Mouse (Mus musculus): Measurements from ENCODE around the gene Lce1g. TPM values are rescaled to one million over a fixed set of nuclear protein-coding genes. Genes with fewer than 3 reads are reported as not detected.

Lce1g gene
- not detected in 2 replicates for polyA plus RNA-seq (2012; rRNA removed)

DNA sequence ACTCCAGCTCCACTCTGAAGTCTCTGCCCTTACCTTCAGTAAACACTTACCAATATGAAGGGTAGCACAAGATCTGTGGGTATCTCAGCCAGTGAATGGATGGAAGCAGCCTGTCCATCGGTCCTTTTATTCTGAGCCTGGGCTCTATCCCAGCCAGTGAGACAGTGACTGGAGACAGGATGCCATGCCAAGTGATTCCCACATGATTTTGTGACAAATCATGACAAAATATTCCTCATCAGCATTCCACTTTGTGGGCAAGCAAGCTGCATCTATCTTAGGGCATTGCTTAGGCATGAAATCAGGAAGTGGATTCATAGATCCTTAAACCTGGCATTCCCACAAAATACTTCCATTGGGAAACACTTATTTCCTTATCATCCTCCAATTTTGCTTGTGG is at the start of gene Lce1g:
TSS of gene Lce1g (minus strand) at position 101 of the 400 bp plus-strand sequence.
- TF ChIP-seq CTCF (IDR thresholded peaks at IDR 0.05; ENCODE audit: borderline replicate concordance, extremely low read depth, insufficient read depth, insufficient read length), result no peak
- TF ChIP-seq POLR2A (IDR thresholded peaks at IDR 0.05; ENCODE audit: borderline replicate concordance, extremely low read depth, insufficient read depth, insufficient read length, poor library complexity, severe bottlenecking), result no peak

DNA sequence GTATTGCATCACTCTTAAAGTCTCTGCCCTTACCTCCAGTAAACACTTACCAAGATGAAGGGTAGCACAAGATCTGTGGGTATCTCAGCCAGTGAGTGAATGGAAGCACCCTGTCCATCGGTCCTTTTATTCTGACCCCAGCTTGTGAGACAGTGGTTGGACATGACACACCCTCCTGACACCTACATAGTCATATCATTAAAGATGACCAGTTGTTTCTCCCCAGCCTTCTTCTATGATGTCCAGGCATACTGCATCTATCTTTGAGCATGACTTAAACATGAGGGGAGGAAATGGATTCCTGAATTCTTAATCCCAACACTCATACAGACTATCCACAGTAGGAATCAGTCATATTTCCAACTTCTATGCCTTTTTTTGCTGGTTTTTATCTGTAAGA is 38.3 kb upstream of the Lce1g start, which contains the start of gene Lce1j:
TSS of gene Lce1j (minus strand) at position 101 of the 400 bp plus-strand sequence.
- no peak for DNase-seq (ENCODE audit: low read depth)
- TF ChIP-seq CTCF (IDR thresholded peaks at IDR 0.05; ENCODE audit: borderline replicate concordance, extremely low read depth, insufficient read depth, insufficient read length) (no peak), POLR2A (IDR thresholded peaks at IDR 0.05; ENCODE audit: borderline replicate concordance, extremely low read depth, insufficient read depth, insufficient read length, poor library complexity, severe bottlenecking) (no peak)

More for the DNA sequence above, at the start of gene Lce1g:
- DNase-seq (ENCODE audit: low read depth), result no peak

DNA sequence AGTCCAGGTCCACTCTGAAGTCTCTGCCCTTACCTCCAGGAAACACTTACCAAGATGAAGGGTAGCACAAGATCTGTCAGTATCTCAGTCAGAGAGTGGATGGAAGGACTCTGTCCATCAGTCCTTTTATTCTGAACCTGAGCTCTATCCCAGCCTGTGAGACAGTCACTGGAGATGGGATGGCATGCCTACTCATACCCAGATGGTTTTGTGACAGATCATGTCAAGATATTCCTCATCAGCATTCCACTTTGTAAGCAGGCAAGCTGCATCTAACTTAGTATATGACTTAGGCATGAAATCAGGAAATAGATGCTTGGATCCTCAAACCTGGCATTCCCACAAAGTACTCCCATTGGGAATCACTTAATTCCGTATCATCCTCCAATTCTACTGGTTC is 26.7 kb upstream of the Lce1g start, which contains the start of gene Lce1i:
TSS of gene Lce1i (minus strand) at position 101 of the 400 bp plus-strand sequence.
- TF ChIP-seq POLR2A (IDR thresholded peaks at IDR 0.05; ENCODE audit: borderline replicate concordance, extremely low read depth, insufficient read depth, insufficient read length, poor library complexity, severe bottlenecking) (no peak), CTCF (IDR thresholded peaks at IDR 0.05; ENCODE audit: borderline replicate concordance, extremely low read depth, insufficient read depth, insufficient read length) (no peak)

DNA sequence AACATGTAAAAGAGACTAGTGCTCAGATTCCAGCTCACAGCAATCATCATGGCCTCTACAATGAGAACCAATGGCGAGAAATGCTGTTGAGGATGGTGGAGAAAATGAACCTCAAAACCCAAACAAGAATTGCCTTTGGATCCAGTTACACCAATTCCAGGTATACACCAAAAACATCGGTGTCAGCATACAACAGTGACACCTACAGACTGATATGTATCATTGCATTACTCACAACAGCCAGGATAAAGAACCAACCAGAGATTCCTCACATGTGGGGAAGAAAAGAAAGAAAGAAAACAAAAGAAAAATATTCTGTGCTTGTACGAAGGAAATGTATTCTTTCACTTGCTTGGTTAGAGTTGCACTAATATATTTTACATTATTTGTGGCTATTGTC is 19.4 kb upstream of the Lce1g start:
- peak; percentile 18 for DNase-seq (ENCODE audit: low read depth)
- TF ChIP-seq CTCF (IDR thresholded peaks at IDR 0.05; ENCODE audit: borderline replicate concordance, extremely low read depth, insufficient read depth, insufficient read length) (peak; percentile 30; the same call in 1 of the 2 replicates), POLR2A (IDR thresholded peaks at IDR 0.05; ENCODE audit: borderline replicate concordance, extremely low read depth, insufficient read depth, insufficient read length, poor library complexity, severe bottlenecking) (no peak)

More for the DNA sequence above, 26.7 kb upstream of the Lce1g start, which contains the start of gene Lce1i:
- no peak for DNase-seq (ENCODE audit: low read depth)

DNA sequence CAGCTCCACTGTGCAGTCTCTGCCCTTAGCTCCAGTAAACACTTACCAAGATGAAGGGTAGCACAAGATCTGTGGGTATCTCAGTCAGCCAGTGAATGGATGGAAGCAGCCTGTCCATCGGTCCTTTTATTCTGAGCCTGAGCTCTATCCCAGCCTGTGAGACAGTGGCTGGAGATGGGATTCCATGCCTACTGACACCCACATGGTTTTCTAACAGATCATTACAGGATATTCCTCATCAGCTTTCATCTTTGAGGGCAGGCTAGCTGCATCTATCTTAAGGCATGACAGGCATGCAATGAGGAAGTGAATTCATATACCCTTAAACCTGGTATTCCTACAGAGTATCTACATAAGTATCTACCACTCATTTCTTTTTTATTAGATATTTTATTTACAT is 12.8 kb upstream of the Lce1g start, which contains the start of gene Lce1h:
TSS of gene Lce1h (minus strand) at position 101 of the 400 bp plus-strand sequence.
- TF ChIP-seq CTCF (IDR thresholded peaks at IDR 0.05; ENCODE audit: borderline replicate concordance, extremely low read depth, insufficient read depth, insufficient read length) (no peak), POLR2A (IDR thresholded peaks at IDR 0.05; ENCODE audit: borderline replicate concordance, extremely low read depth, insufficient read depth, insufficient read length, poor library complexity, severe bottlenecking) (no peak)
- DNase-seq (ENCODE audit: low read depth), result no peak

DNA sequence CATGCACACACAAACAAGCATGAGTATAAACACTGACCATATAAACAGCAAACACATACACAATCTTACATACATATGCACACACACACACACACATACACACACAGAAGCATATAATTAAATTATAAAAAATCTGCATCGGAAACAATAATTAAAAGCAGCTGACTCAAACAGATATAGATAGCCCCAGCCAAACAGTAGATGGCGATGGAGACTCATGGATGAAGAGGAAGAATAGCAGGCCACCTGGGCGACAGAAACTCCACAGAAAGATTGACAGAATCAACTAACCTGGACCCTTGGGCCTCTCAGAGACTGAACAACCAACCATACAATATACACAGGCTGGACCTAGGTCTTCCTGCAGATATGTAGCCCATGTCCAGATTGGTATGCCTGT is 1.1 kb upstream of the Lce1g start:
- TF ChIP-seq CTCF (IDR thresholded peaks at IDR 0.05; ENCODE audit: borderline replicate concordance, extremely low read depth, insufficient read depth, insufficient read length) (no peak), POLR2A (IDR thresholded peaks at IDR 0.05; ENCODE audit: borderline replicate concordance, extremely low read depth, insufficient read depth, insufficient read length, poor library complexity, severe bottlenecking) (no peak)
- peak; percentile 13 for DNase-seq (ENCODE audit: low read depth)

DNA sequence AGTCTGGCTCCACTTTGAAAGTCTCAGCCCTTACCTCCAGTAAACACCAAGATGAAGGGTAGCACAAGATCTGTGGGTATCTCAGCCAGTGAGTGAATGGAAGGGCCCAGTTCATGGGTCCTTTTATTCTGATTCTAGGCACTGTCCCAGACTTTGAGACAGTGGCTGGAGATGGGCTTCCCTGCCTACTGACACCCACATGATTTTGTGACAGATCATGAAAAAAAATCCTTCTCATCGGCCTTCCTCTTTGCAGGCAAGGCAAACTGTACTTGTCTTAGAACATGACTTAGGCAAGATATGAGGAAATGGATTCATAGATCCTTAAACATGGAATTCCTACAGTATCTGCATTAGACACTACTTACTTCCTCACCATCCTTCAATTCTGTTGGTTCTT is 13.1 kb downstream of the Lce1g start, which contains the start of gene Gm38119:
TSS of gene Gm38119 (minus strand) at position 101 of the 400 bp plus-strand sequence.
- DNase-seq (ENCODE audit: low read depth), result no peak
- TF ChIP-seq CTCF (IDR thresholded peaks at IDR 0.05; ENCODE audit: borderline replicate concordance, extremely low read depth, insufficient read depth, insufficient read length), result no peak
- TF ChIP-seq POLR2A (IDR thresholded peaks at IDR 0.05; ENCODE audit: borderline replicate concordance, extremely low read depth, insufficient read depth, insufficient read length, poor library complexity, severe bottlenecking), result no peak

DNA sequence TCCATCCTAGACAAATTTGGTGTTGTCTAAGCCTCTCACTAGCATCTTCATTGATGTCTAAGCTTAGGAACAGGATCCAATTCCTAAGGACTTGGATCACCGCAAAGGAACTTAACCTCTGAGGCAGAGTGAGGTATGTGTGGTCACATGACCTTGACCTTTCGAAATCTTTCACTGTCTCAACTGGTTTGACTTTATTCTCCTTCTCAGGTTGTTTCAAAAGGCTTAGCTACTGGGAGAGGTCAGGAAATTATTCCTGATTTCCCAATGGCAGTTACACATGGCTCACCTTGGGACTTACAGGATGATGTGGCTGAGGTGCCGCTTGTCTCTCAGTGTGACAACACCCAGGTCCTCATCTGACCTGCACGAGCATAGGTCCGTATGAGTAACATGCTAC is 29.5 kb downstream of the Lce1g start:
- no peak for DNase-seq (ENCODE audit: low read depth)
- TF ChIP-seq POLR2A (IDR thresholded peaks at IDR 0.05; ENCODE audit: borderline replicate concordance, extremely low read depth, insufficient read depth, insufficient read length, poor library complexity, severe bottlenecking) (no peak), CTCF (IDR thresholded peaks at IDR 0.05; ENCODE audit: borderline replicate concordance, extremely low read depth, insufficient read depth, insufficient read length) (no peak)

DNA sequence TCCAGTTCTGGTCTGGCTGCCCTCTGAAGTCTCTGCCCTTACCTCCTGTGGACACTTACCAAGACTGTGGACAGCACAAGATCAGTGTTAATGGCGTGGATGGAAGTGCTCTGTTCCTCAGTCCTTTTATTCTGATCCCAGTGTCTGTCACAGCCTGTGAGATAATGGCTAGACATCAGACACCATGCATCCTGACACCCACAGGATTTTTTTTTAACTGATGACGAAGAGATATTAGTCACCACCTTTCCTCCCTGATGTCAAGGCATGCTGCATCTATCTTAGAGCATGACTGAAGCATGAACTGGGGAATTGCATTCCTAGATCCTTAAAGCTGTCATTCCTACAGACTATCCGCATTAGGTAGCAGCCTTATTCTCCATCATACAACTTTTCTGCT is 31.9 kb downstream of the Lce1g start, which contains the start of gene Lce1f:
TSS of gene Lce1f (minus strand) at position 101 of the 400 bp plus-strand sequence.
- TF ChIP-seq POLR2A (IDR thresholded peaks at IDR 0.05; ENCODE audit: borderline replicate concordance, extremely low read depth, insufficient read depth, insufficient read length, poor library complexity, severe bottlenecking) (no peak), CTCF (IDR thresholded peaks at IDR 0.05; ENCODE audit: borderline replicate concordance, extremely low read depth, insufficient read depth, insufficient read length) (no peak)
- no peak for DNase-seq (ENCODE audit: low read depth)

DNA sequence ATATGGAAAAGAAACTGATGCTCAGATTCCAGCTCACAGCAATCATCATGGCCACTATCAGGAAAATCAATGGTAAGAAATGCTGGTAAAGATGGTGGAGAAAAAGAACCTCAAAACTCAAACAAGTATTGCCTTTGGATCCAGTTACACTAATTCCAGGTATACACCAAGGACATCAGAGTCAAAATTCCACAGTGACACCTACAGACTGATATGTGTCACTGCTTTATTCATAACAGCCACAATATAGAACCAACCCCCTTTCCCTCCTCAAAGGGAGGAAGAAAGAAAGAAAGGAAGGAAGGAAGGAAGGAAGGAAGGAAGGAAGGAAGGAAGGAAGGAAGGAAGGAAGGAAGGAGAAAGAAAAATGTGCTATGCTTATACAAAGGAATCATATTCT is 37.0 kb downstream of the Lce1g start:
- DNase-seq (ENCODE audit: low read depth), result peak; percentile 1
- no peak for TF ChIP-seq CTCF (IDR thresholded peaks at IDR 0.05; ENCODE audit: borderline replicate concordance, extremely low read depth, insufficient read depth, insufficient read length)
- no peak for TF ChIP-seq POLR2A (IDR thresholded peaks at IDR 0.05; ENCODE audit: borderline replicate concordance, extremely low read depth, insufficient read depth, insufficient read length, poor library complexity, severe bottlenecking)

DNA sequence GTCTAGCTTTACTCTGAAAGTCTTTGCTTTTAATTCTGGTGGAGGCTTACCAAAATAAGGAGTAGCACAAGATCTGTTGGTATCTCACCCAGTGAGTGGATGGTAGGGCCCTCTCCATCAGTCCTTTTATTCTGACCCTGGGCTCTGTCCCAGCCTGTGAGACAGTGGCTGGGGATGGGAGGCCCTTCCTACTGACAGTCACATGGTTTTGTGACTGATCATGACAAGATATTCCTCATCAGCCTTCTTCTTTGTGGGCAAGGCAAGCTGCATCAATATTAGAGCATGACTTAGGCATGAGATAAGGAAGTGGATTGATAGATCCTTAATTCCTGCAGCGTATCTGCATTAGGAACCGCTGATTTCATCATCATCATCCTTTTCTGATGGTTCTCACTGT is 43.2 kb downstream of the Lce1g start, which contains the start of gene Lce1e:
TSS of gene Lce1e (minus strand) at position 101 of the 400 bp plus-strand sequence.
- TF ChIP-seq CTCF (IDR thresholded peaks at IDR 0.05; ENCODE audit: borderline replicate concordance, extremely low read depth, insufficient read depth, insufficient read length) (no peak), POLR2A (IDR thresholded peaks at IDR 0.05; ENCODE audit: borderline replicate concordance, extremely low read depth, insufficient read depth, insufficient read length, poor library complexity, severe bottlenecking) (no peak)
- no peak for DNase-seq (ENCODE audit: low read depth)

Other genes with a start within 250 kb of the Lce1g start
- not detected in 2 replicates for gene 2310046K23Rik, start 217.8 kb downstream of the Lce1g start, polyA plus RNA-seq (2012; rRNA removed)
- gene Ivl, start 178.6 kb downstream of the Lce1g start, polyA plus RNA-seq (2012; rRNA removed), result not detected in 2 replicates
- not detected in 2 replicates for gene Smcp, start 163.3 kb downstream of the Lce1g start, polyA plus RNA-seq (2012; rRNA removed)
- not detected in 2 replicates for gene 2210017I01Rik, start 144.8 kb downstream of the Lce1g start, polyA plus RNA-seq (2012; rRNA removed)
- not detected in 2 replicates for gene Lce6a, start 130.7 kb downstream of the Lce1g start, polyA plus RNA-seq (2012; rRNA removed)
- not detected in 2 replicates for gene Lce1a1, start 104.0 kb downstream of the Lce1g start, polyA plus RNA-seq (2012; rRNA removed)
- gene Lce1b, start 95.4 kb downstream of the Lce1g start, polyA plus RNA-seq (2012; rRNA removed), result not detected in 2 replicates
- gene Lce1a2, start 82.0 kb downstream of the Lce1g start, polyA plus RNA-seq (2012; rRNA removed), result not detected in 2 replicates
- not detected in 2 replicates for gene Lce1c, start 73.1 kb downstream of the Lce1g start, polyA plus RNA-seq (2012; rRNA removed)
- gene Lce1d, start 65.1 kb downstream of the Lce1g start, polyA plus RNA-seq (2012; rRNA removed), result not detected in 2 replicates
- gene Lce1e, start 43.3 kb downstream of the Lce1g start, polyA plus RNA-seq (2012; rRNA removed), result not detected in 2 replicates
- not detected in 2 replicates for gene Lce1f, start 32.0 kb downstream of the Lce1g start, polyA plus RNA-seq (2012; rRNA removed)
- gene Gm38119, start 13.2 kb downstream of the Lce1g start, polyA plus RNA-seq (2012; rRNA removed), result not detected in 2 replicates
- not detected in 2 replicates for gene Lce1h, start 12.7 kb upstream of the Lce1g start, polyA plus RNA-seq (2012; rRNA removed)
- gene Lce1i, start 26.6 kb upstream of the Lce1g start, polyA plus RNA-seq (2012; rRNA removed), result not detected in 2 replicates
- gene Lce1j, start 38.2 kb upstream of the Lce1g start, polyA plus RNA-seq (2012; rRNA removed), result not detected in 2 replicates
- gene Lce1k, start 55.6 kb upstream of the Lce1g start, polyA plus RNA-seq (2012; rRNA removed), result not detected in 2 replicates
- not detected in 2 replicates for gene Kprp, start 74.9 kb upstream of the Lce1g start, polyA plus RNA-seq (2012; rRNA removed)
- not detected in 2 replicates for gene Lce1l, start 98.9 kb upstream of the Lce1g start, polyA plus RNA-seq (2012; rRNA removed)
- not detected in 2 replicates for gene 2310050C09Rik, start 117.9 kb upstream of the Lce1g start, polyA plus RNA-seq (2012; rRNA removed)
- gene Lce3a, start 173.9 kb upstream of the Lce1g start, polyA plus RNA-seq (2012; rRNA removed), result not detected in 2 replicates
- not detected in 2 replicates for gene Lce3b, start 180.6 kb upstream of the Lce1g start, polyA plus RNA-seq (2012; rRNA removed)
- gene Lce3c, start 192.1 kb upstream of the Lce1g start, polyA plus RNA-seq (2012; rRNA removed), result not detected in 2 replicates
- not detected in 2 replicates for gene Lce3d, start 205.1 kb upstream of the Lce1g start, polyA plus RNA-seq (2012; rRNA removed)
- not detected in 2 replicates for gene Lce3e, start 214.7 kb upstream of the Lce1g start, polyA plus RNA-seq (2012; rRNA removed)
- not detected in 2 replicates for gene Lce3f, start 239.9 kb upstream of the Lce1g start, polyA plus RNA-seq (2012; rRNA removed)